Mouse (Mus musculus) embryonic facial prominence, embryonic 12.5 days (tissue): ENCODE measurements at regions not wholly inside any gene's neighbourhood (a gene's known extent, or its start where the extent isn't known, plus 50 kb on each side); places are given as distances from the start of the nearest gene placed in this dataset.

Source experiments
- ATAC-seq: fragments of 200-750 bp; cut with Nextera tagmentation; 2 replicates; pipeline ENCODE4 v1.8.0; 2017; ENCODE audit not compliant: insufficient number of reproducible peaks, insufficient read depth, low FRiP score, low TSS enrichment
- H3K27ac ChIP-seq: fragments of 300-500 bp; sonication (generic); 2 replicates; pipeline ENCODE4 v1.5.1; 2016; ENCODE audit warnings: mild to moderate bottlenecking
- H3K27me3 ChIP-seq: fragments of 300-500 bp; sonication (generic); 2 replicates; pipeline ENCODE4 v1.6.1; 2016; ENCODE audit warnings: mild to moderate bottlenecking, moderate library complexity
- H3K36me3 ChIP-seq: fragments of 300-500 bp; sonication (generic); 2 replicates; pipeline ENCODE4 v1.6.1; 2016; ENCODE audit warnings: mild to moderate bottlenecking
- H3K4me1 ChIP-seq: fragments of 300-500 bp; sonication (generic); 2 replicates; pipeline ENCODE4 v1.6.1; 2016
- H3K4me2 ChIP-seq: fragments of 300-500 bp; sonication (generic); replicated peaks from 2 replicates; pipeline ENCODE4 v1.6.1; 2016; ENCODE audit warnings: mild to moderate bottlenecking, moderate library complexity
- H3K4me3 ChIP-seq: fragments of 300-500 bp; sonication (generic); 2 replicates; pipeline ENCODE4 v1.5.1; 2016; ENCODE audit warnings: mild to moderate bottlenecking
- H3K9ac ChIP-seq: fragments of 300-500 bp; sonication (generic); 2 replicates; pipeline ENCODE4 v1.6.1; 2016; ENCODE audit warnings: mild to moderate bottlenecking, moderate library complexity
- H3K9me3 ChIP-seq: fragments of 300-500 bp; sonication (generic); 2 replicates; pipeline ENCODE4 v1.6.1; 2016; ENCODE audit warnings: mild to moderate bottlenecking, moderate library complexity
- WGBS: fragments of 180-500 bp; shearing (Covaris S2); methylation state at CpG from one replicate; pipeline ENCODE4 v1.1.7; 2016; 5-methylcytosine and 5-hydroxymethylcytosine counted together

GRCm38 (mm10) chr15:57052287-57052686 is 425.1 kb downstream of the Slc22a22 start:
- H3K4me2 ChIP-seq = no peak overlapping the region

GRCm38 (mm10) chr15:57036806-57037566 is 440.4 kb downstream of the Slc22a22 start:
- Histone ChIP-seq H3K4me1 (no peaks in the 10 kb centered on the region), H3K4me3 (no peak overlapping the region), H3K4me2 (no peak overlapping the region), H3K9ac (no peak overlapping the region), H3K27ac (no peak overlapping the region), H3K27me3 (no peaks in the 10 kb centered on the region), H3K9me3 (no peaks in the 10 kb centered on the region), H3K36me3 (no peaks in the 10 kb centered on the region)
- WGBS = 84% methylated on average over 4 of the region's 4 CpGs
- no peak for ATAC-seq

More at GRCm38 (mm10) chr15:57052287-57052686, 425.1 kb downstream of the Slc22a22 start:
- no peak for ATAC-seq
- no peak overlapping the region for H3K27ac ChIP-seq
- no peaks in the 10 kb centered on the region for H3K9me3 ChIP-seq
- peaks cover 7% of the 10 kb centered on the region; the same call in 1 of the 2 replicates for H3K4me1 ChIP-seq
- no peaks in the 10 kb centered on the region for H3K27me3 ChIP-seq
- 67% methylated on average over 1 of the region's 1 CpGs for WGBS
- no peaks in the 10 kb centered on the region for H3K36me3 ChIP-seq
- H3K9ac ChIP-seq = no peak overlapping the region
- no peak overlapping the region for H3K4me3 ChIP-seq

- Histone ChIP-seq H3K4me1 (no peaks in the 10 kb centered on the region), H3K27ac (no peak overlapping the region), H3K9ac (no peak overlapping the region), H3K36me3 (no peaks in the 10 kb centered on the region), H3K4me2 (no peak overlapping the region), H3K27me3 (no peaks in the 10 kb centered on the region), H3K9me3 (no peaks in the 10 kb centered on the region), H3K4me3 (no peak overlapping the region)
- WGBS = 78% methylated on average over 1 of the region's 1 CpGs
- no peak for ATAC-seq
Measured at GRCm38 (mm10) chr15:57033012-57033411, 444.4 kb downstream of the Slc22a22 start.
